Mouse (Mus musculus) testis, adult 2 months (tissue): ENCODE measurements around the gene Ager. TPM values are rescaled to one million over a fixed set of nuclear protein-coding genes. Genes with fewer than 3 reads are reported as not detected.

Experiments used
- H3K27ac ChIP-seq: fragments of 200-500 bp; 2 replicates; pipeline ENCODE4 v1.5.1; 2012; ENCODE audit warnings: low read depth, low read length; ENCODE audit not compliant: control insufficient read depth, insufficient read depth
- H3K27me3 ChIP-seq: fragments of 200-500 bp; 2 replicates; pipeline ENCODE4 v1.6.1; 2012; ENCODE audit warnings: mild to moderate bottlenecking, low read length, moderate library complexity; ENCODE audit not compliant: control insufficient read depth, insufficient read depth
- H3K36me3 ChIP-seq: fragments of 200-500 bp; 2 replicates; pipeline ENCODE4 v1.6.1; 2012; ENCODE audit warnings: mild to moderate bottlenecking, low read length; ENCODE audit not compliant: control insufficient read depth, insufficient read depth
- H3K4me1 ChIP-seq: fragments of 200-500 bp; 2 replicates; pipeline ENCODE4 v1.6.1; 2012; ENCODE audit warnings: low read length; ENCODE audit not compliant: control insufficient read depth, insufficient read depth
- H3K4me3 ChIP-seq: fragments of 200-500 bp; 2 replicates; pipeline ENCODE4 v1.5.1; 2012; ENCODE audit warnings: low read depth, mild to moderate bottlenecking, low read length, moderate library complexity, mixed read lengths; ENCODE audit not compliant: control insufficient read depth
- CTCF ChIP-seq: fragments of 200-500 bp; IDR thresholded peaks from 2 replicates; pipeline ENCODE4 v1.5.1; 2012; ENCODE audit warnings: low read depth, mild to moderate bottlenecking, inconsistent platforms, low read length, moderate library complexity; ENCODE audit not compliant: control insufficient read depth, insufficient read depth, insufficient replicate concordance
- POLR2A ChIP-seq: fragments of 200-500 bp; IDR thresholded peaks from 2 replicates; pipeline ENCODE4 v1.6.1; 2012; ENCODE audit warnings: low read depth, mild to moderate bottlenecking, inconsistent platforms, low read length, moderate library complexity; ENCODE audit not compliant: control insufficient read depth
- polyA plus RNA-seq: library from polyadenylated mRNA; depleted of rRNA; stranded (reverse); fragments of >200 nt; gene quantifications from 2 replicates; pipeline ENCODE4 v1.2.3, GENCODE M21; 2012

The Ager gene
- polyA plus RNA-seq, 1 experiment: 0.43 TPM

DNA sequence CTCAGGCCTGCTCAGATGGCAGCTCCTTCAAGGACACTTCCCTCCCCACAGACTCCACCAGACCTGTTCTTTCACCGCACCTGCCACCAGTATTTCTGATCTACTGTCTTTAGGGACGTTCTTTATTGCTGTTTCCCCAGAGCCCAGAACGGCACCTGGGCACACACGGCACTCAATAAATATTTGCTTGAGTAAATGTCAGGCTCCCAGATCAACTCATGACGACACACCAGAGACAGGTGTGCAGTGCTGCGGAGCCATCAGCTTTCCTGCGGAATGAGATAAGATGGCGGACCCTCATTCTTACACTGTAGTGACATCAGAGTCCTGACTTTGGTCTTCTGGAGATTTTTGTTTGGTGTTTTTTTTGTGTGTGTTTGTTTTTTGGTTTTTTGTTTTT lies 23.3 kb downstream of the Ager start:
- TF ChIP-seq CTCF (no peak), POLR2A (no peak)
- peaks cover 5% of the 10 kb centered on the region for H3K4me1 ChIP-seq
- no peak overlapping the region for H3K27ac ChIP-seq
- H3K36me3 ChIP-seq: no peaks in the 10 kb centered on the region
- no peak overlapping the region for H3K4me3 ChIP-seq
- H3K27me3 ChIP-seq: no peaks in the 10 kb centered on the region

GRCm38 (mm10) chr17:34623161-34623560 lies 25.5 kb downstream of the Ager start:
- Histone ChIP-seq H3K27ac (no peak overlapping the region), H3K4me3 (no peak overlapping the region), H3K4me1 (peaks cover 23% of the 10 kb centered on the region), H3K36me3 (no peaks in the 10 kb centered on the region), H3K27me3 (no peaks in the 10 kb centered on the region)
- no peak for TF ChIP-seq CTCF
- TF ChIP-seq POLR2A: no peak

DNA sequence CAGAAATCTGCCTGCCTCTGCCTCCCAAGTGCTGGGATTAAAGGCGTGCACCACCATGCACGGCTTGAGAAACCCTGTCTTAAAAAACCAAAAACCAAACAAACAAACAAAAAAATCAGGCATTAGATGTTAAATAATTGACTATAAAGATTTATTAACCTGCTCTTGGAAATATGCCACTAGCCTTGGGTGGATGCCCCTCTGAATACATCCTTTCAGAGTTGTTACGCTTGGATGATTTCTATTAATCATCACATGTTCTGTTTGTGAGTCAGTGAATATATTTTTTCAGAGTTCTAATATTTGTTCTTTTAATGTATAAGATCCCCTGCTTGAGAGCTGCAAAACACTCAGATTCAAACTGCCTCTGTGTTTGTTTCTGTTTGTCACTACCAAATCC lies 27.3 kb downstream of the Ager start:
- Histone ChIP-seq H3K27me3 (no peaks in the 10 kb centered on the region), H3K4me3 (no peak overlapping the region), H3K36me3 (no peaks in the 10 kb centered on the region), H3K27ac (no peak overlapping the region), H3K4me1 (peaks cover 31% of the 10 kb centered on the region)
- TF ChIP-seq POLR2A (no peak), CTCF (no peak)

DNA sequence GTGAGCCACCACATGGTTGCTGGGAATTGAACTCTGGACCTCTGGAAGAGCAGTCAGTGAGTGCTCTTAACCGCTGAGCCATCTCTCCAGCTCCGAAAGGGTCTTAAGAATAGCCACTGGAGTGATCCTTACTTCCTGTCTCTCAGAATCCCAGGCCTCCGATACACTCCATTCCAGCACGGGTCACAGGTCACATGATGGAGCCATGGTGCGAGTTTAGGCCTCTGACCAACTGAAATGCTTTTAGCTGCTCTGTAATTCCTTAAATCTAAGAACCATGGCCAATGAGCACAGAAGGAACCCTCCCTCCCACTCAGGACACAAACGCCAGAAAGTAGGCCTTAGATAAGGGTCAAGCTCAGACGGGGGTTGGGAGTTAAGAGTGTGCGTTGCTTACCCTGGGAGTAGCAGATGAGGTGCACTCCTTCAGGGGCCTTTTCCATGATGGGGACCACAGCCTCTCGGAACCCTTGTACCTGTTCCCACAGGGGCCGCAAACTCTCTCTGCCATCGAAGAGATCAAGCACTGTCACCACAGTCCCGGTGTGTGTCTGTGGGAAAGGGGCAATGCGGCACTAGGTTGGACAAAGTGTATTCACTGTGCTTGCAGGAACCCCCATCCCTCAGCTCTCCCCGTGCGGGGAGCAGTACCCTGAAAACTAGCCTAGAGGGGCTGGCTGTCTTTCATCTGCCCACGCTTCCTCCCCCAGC lies 28.6 kb downstream of the Ager start:
- H3K4me3 ChIP-seq: peak overlapping the region; percentile 94
- peaks cover 40% of the 10 kb centered on the region for H3K4me1 ChIP-seq
- H3K27ac ChIP-seq: peak overlapping the region; percentile 81
- H3K27me3 ChIP-seq: peaks cover 5% of the 10 kb centered on the region; the same call in 1 of the 2 replicates
- no peak for TF ChIP-seq POLR2A
- TF ChIP-seq CTCF: no peak
- H3K36me3 ChIP-seq: no peaks in the 10 kb centered on the region

- peaks cover 44% of the 10 kb centered on the region for H3K4me1 ChIP-seq
- TF ChIP-seq CTCF (peak; percentile 18; the same call in 1 of the 2 replicates), POLR2A (no peak)
- peak overlapping the region; percentile 81 for H3K27ac ChIP-seq
- H3K4me3 ChIP-seq: peak overlapping the region; percentile 94
- H3K36me3 ChIP-seq: no peaks in the 10 kb centered on the region
- peaks cover 5% of the 10 kb centered on the region; the same call in 1 of the 2 replicates for H3K27me3 ChIP-seq
Observed at GRCm38 (mm10) chr17:34626773-34627092, 29.1 kb downstream of the Ager start.

DNA sequence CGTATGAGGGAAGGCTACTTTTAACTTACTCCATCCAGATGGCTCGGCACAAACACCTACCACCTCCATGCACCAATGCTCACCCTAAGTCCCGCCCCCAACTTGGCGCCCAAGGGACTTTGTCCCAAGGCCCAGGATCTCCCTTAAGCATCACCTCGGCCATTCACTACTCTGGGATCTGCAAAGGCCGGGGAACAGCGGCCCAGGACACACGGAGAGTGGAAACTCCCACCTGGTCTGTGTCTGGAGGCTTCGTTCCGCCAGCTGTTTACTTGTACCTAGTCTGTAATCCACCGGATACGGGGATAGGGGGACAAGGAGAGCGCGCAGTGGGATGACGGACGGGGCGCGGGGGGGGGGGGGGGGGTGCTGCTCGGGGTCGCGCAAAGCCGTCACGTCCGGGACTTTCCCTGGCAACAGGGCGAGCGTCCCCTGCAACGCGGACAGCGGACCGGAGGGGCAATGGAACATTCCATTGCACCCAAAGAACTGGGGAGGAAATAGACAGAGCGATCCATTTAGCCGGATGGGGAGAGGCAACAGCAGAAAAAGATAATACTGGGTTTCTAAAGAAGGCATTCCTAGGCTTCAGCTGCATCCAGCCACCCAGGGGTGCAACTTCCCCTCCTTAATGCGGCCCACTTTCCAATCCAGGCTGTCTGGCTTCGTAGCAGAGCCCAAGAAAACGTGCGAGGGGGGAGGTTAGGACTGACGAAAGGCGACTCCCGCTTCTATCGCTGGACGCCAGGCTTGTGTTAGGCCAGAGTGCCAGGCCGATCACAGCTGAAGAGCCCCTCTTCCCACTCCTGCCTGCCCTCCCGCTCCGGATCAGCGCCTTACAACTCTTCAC lies 29.7 kb downstream of the Ager start:
- Histone ChIP-seq H3K27me3 (peaks cover 5% of the 10 kb centered on the region; the same call in 1 of the 2 replicates), H3K27ac (peak overlapping the region; percentile 92), H3K36me3 (no peaks in the 10 kb centered on the region), H3K4me1 (peaks cover 48% of the 10 kb centered on the region), H3K4me3 (peak overlapping the region; percentile 94)
- TF ChIP-seq CTCF: no peak
- peak; percentile 48; the same call in 1 of the 2 replicates for TF ChIP-seq POLR2A

- no peak for TF ChIP-seq POLR2A
- no peak for TF ChIP-seq CTCF
Observed at GRCm38 (mm10) chr17:34627943-34628643, 30.4 kb downstream of the Ager start, which contains the start of gene Ppt2. Ppt2 (minus strand) TSS chr17:34628510.

More at GRCm38 (mm10) chr17:34627943-34628643, 30.4 kb downstream of the Ager start, which contains the start of gene Ppt2:
- H3K36me3 ChIP-seq: no peaks in the 10 kb centered on the region
- peak within 1 kb of the TSS; percentile 94 for H3K4me3 ChIP-seq
- peak within 1 kb of the TSS; percentile 92 for H3K27ac ChIP-seq
- H3K4me1 ChIP-seq: peaks cover 51% of the 10 kb centered on the region
- H3K27me3 ChIP-seq: peaks cover 5% of the 10 kb centered on the region; the same call in 1 of the 2 replicates
